Mouse (Mus musculus): ENCODE measurements around the gene Myom1. TPM values are rescaled to one million over a fixed set of nuclear protein-coding genes. Genes with fewer than 3 reads are reported as not detected.

Gene Myom1
- total RNA-seq, 2 experiments from 2014 or later, result 1,078 to 1,194 TPM

DNA sequence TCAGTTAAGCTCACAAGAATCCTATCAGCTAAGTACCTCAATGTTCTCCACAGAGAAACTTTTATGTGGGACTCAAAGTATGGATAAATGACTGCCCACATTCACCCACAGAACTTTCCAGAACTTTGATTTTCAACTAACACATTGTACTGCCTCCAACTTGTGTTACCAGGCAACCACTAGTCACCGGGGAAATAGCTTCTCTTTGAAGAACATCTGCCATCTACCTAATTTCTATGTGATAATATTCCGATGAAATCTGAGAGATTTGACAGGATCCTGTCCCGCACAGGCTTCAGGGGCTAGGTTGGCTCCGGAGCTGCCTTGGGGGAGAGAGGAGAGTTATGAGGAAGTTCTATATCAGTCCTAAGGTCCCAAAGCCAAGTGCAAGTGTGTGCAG, 44.4 kb downstream of the Myom1 start:
- intact Hi-C loops (cut with DNase I), result no loop called here
- DNase-seq, result no peak

DNA sequence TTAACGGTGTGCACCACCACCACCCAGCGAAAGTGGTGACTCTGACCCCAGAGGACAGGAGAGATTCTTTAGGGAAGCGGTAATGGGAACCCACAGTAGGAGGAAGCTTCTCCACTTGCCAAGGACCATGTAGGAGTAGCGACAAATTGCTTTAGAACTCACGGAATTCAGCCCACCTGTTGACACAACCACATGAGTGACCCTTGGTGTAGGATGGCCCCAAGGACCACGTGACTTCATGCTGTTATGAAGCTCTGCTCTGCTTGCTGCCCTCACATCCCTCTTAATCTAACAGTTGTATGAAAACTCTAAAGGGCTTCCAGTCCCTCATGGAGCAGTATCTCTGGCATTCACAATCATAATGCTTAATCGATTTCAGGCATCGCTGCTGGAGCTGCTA, 46.9 kb downstream of the Myom1 start:
- no peak for DNase-seq
- intact Hi-C loops (cut with DNase I), result no loop called here

GRCm38 (mm10) chr17:71053134-71053708, 50.8 kb downstream of the Myom1 start:
- no peak for DNase-seq
- intact Hi-C loops (cut with DNase I), result no loop called here

- intact Hi-C loops (cut with DNase I), result no loop called here
- no peak for DNase-seq
Measured at GRCm38 (mm10) chr17:71055203-71055894, 52.9 kb downstream of the Myom1 start.

DNA sequence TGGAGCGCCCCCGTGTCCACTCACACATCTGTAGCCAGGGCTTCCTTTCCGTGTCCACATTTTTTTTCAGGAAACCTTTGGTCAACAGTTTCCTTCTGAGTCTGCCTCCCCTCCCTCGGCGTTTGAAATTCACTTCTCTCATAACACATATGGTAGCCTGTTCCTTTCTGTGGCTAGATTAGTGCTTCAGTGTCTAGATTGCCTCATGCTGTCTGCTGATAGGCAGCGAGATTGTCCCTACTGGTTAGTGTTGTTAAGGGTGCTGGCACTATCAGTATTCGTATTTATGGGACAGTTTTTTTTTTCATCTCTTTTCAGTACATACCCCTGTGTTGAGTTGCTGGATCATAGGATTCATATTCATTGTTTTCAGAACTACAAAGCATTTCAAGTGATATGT, 54.0 kb downstream of the Myom1 start:
- intact Hi-C loops (cut with DNase I), result no loop called here

DNA sequence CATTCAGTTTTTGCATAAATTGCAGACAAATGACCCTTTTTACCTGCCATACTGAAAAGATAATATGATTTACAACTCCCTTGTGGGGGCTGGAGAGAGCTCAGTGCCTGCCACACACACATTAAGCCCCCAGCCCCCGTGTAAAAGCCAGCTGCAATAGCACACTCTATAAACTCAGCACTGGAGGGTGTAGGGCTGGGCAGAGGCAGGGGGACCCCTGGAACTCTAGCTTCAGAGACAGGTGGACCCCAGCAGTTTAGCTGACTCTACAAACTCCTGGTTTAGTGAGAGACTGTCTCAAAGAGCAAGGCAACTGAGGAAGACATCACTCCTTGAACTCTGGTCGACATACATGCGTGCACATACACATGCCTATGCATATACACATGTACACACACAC, 55.3 kb downstream of the Myom1 start:
- intact Hi-C loops (cut with DNase I), result no loop called here
- DNase-seq, result no peak

More for the DNA sequence above, 54.0 kb downstream of the Myom1 start:
- no peak for DNase-seq

DNA sequence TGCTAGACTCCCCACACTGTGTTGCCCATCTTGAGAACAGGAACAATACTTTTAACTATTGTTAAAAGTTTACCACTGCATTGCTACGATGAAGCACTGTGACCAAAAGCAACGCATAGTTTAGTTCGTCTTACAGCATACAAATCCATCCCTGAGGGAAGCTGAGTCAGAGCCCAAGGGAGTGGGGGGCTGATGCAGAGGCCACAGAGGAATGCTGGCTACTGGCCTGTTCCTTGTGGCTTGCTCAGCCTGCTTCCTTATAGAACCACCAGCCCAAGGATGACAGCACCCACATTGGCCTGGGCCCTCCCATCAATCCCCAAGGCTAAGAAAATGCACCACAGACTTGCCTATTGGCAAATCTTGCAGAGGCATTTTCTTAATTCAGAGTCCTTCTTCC, 56.8 kb downstream of the Myom1 start:
- DNase-seq, result no peak
- intact Hi-C loops (cut with DNase I), result no loop called here

DNA sequence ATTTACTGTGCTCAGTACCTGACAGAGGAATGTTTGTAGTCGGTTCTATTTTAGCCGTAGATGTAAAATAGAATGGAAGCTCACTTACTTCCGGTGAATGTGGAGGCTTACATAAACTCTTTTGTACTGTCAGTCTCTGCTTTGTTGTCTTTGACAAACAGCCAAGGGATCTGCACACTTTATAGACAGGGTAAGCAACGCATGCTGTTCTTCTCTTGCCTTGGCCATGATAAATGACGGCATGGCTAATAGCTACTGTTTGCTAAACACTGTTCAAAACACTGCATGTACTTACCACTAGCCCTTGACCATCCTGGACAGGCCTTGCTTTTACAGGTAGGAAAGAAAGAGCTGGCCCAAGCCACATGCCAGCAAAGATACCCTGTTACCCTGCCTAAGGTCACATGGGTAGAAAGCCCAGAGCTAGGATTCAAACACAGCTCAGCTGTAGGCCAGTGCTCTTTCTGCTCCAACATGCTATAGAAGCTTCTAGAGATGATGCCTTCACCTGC, 59.7 kb downstream of the Myom1 start:
- intact Hi-C loops (cut with DNase I), result no loop called here
- DNase-seq, result no peak

- no peak for DNase-seq
- intact Hi-C loops (cut with DNase I), result no loop called here
Measured at GRCm38 (mm10) chr17:71062870-71063602, 60.6 kb downstream of the Myom1 start.

DNA sequence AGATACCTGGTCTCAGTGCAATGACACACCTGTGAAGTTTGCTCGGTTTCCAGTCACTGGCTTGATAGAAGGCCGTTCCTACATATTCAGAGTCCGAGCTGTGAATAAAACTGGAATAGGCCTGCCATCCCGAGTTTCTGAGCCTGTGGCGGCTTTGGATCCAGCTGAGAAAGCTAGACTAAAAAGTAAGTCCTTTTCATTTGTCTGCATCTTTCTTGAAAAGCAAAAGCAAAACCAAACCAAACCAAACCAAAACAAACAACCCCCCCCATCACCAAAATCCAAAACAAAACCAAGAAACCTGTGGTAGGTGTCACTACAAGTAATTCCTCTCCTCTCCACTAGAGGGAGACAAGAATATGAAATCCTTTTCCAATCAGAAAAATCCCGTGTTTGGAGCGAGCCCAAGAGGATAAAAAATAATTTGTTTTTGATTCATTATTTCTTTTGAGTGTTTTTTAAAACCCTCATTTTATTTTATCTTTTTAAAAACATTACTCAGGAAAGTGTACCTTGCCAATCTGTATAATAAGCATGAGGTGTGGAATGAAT, 62.1 kb downstream of the Myom1 start:
- intact Hi-C loops (cut with DNase I), result loop anchor here (1.0 to 2.0 kb wide), 2 partner anchors 62 to 131 kb away; partner anchors contain the start of genes Myl12a and Myom1
- DNase-seq, result no peak

DNA sequence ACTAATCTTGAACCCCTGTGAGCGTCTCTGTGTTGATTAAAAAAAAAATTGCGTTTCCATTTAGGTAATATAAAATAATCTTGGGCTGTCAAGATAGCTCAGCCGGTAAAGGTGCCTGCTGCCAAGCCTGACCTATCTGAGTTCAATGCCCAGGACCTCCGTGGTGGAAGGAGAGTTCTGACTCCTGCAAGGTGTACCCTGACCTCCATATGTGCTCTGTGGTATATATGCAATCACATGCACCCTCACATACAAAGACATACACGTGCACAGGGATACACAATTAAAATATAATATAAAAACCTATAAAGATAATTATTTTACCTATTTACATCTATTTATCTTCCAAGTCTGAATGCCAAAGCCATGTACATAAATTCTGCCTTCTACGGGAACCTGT, 62.7 kb downstream of the Myom1 start:
- no peak for DNase-seq
- intact Hi-C loops (cut with DNase I), result loop anchor here (2.0 kb wide), 1 partner anchor 62 kb away; the partner anchor contains the start of genes Myl12a and Myom1

GRCm38 (mm10) chr17:71069176-71069575, 66.7 kb downstream of the Myom1 start:
- no peak for DNase-seq
- intact Hi-C loops (cut with DNase I), result no loop called here

- intact Hi-C loops (cut with DNase I), result no loop called here
- no peak for DNase-seq
Measured at GRCm38 (mm10) chr17:71071958-71072357, 69.5 kb downstream of the Myom1 start.

DNA sequence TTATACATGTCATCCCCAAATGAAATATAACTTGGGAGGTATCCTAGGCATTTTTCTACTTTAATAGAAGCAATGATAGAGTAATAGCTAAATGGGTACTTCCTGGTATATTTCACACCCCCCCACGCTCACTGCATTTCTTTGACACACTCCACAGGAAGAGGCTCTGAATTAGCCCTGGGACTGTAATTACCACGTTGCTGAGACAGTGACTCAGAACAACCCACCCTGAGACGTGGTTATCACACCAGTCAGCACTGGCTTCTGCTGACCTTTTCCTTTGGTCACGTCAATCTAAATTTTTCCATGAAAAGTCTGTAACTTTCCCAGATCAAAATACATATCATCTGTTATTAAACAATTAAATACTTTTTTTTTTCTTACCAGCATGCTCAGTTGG, 72.0 kb downstream of the Myom1 start:
- intact Hi-C loops (cut with DNase I), result no loop called here
- DNase-seq, result no peak

- DNase-seq, result no peak
- intact Hi-C loops (cut with DNase I), result no loop called here
Measured at GRCm38 (mm10) chr17:71081986-71082385, 79.6 kb downstream of the Myom1 start.

DNA sequence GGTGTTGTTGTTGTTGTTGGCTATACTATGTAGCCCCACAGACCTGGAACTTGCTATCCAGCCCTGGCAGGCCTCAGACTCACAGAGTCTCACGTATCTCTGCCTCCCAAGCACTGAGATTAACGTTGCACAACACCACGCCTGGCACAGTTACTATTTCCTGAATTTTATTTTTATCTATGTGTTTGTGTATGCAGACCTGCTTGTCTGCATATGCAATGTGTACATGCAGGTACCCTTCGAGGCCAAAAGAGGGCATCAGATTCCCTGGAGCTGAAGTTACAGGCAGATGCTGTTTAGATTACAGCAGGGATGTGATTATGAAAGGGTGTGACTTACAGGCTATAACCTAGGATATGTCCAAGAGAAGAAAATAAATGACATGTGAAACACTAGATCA, 84.5 kb downstream of the Myom1 start:
- no peak for DNase-seq
- intact Hi-C loops (cut with DNase I), result loop anchor here (2.0 kb wide), 1 partner anchor 108 kb away; no protein-coding TSS in a partner anchor

DNA sequence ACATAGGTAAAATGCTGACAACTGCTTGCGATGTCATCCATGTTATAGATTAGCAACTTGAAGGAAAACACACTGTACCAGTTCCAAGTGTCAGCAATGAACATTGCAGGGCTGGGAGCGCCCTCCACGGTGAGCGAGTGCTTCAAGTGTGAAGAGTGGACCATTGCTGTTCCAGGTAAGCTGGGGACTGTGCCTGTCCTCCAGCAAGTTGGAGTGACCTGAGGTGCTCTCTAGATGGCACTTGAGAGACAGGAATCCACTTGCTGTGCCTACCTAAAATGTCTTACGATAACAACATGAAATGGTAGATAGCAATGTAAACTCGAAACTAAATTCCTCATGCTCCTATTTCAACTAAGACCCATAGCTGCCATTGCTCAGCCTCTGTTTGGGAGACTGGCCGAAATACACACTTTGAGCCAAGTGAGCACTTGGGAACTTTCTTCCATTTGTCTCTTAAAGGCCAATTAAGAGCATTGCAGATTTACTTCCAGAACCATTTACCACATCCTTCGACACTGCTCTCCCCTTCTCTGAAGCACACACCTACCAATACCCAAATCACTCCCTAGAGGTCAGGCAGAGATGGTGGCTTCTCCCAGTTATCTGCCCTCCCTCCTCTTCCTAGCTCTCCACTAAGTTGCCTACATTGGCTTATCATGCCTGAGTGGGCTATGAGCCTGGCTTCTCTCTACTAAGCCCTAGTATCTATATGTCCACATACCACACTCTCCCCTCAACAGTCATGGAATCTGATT, 85.1 kb downstream of the Myom1 start:
- DNase-seq, result no peak
- intact Hi-C loops (cut with DNase I), result loop anchor here (2.0 kb wide), 1 partner anchor 107 kb away; no protein-coding TSS in a partner anchor

DNA sequence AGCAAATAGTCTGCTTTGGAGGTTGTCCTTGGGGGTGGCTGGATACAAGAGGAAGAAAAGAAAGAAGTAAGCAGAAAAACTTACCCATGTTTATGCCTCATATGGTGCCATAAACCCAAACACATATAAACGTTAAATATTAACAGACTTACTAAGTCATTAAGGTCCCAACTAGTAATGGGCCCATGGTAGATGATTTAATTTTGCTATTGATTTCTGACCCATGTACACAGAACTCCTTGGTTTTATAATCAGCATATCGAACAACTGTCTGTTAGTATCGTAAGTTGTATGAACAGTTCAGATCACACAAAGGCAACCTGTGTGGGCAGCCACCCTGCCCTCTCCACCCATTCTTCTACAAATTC, 85.7 kb downstream of the Myom1 start:
- intact Hi-C loops (cut with DNase I), result no loop called here
- DNase-seq, result no peak

GRCm38 (mm10) chr17:71088991-71089434, 86.6 kb downstream of the Myom1 start:
- no peak for DNase-seq

DNA sequence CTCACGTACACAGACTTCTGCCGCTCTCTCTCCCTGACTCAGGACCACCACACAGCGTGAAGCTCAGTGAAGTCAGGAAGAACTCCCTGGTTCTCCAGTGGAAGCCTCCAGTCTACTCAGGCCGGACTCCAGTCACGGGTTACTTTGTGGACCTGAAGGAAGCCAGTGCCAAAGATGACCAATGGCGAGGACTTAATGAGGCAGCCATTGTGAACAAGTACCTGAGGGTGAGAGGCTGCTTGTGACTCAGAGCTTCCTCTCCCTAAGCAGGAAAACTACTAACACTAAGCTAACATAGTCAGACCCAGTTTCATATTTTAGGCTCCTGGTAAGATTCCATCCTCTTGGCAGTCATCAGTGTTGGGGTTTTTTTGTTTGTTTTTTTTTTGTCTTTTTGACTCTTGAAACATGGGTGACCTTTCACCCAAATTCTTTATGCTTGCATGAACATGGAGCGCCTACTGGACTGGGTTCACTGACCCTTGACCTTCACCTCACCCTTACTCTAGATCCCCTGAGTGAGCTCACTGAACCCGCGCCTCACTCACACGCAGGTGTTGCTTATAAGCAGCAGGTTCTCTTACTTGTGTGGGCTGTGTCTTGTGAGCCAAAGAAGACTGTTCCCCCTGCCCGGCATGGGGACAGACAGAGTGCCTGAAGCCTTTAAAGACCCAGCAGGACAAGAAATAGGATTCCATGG, 87.5 kb downstream of the Myom1 start:
- intact Hi-C loops (cut with DNase I), result no loop called here
- DNase-seq, result no peak

More at GRCm38 (mm10) chr17:71088991-71089434, 86.6 kb downstream of the Myom1 start:
- intact Hi-C loops (cut with DNase I), result no loop called here
